Mouse (Mus musculus): ENCODE measurements around the gene Esrra. TPM values are rescaled to one million over a fixed set of nuclear protein-coding genes. Genes with fewer than 3 reads are reported as not detected.

Esrra gene
- polyA plus RNA-seq (2017; shearing (Covaris generic)), result 18.2 TPM

GRCm38 (mm10) chr19:6921647-6922567 lies at the start of gene Esrra:
TSS of gene Esrra (minus strand) at chr19:6921813.

GRCm38 (mm10) chr19:6942249-6942691 lies 20.7 kb upstream of the Esrra start, which contains the start of gene Gpr137:
TSS of gene Gpr137 (minus strand) at chr19:6942480.

GRCm38 (mm10) chr19:6941372-6942248 lies 20.0 kb upstream of the Esrra start, which contains the start of gene Bad:
TSS of gene Bad (plus strand) at chr19:6941861.

GRCm38 (mm10) chr19:6934195-6934977 lies 12.8 kb upstream of the Esrra start, which contains the start of gene Kcnk4:
TSS of gene Kcnk4 (minus strand) at chr19:6934515.

DNA sequence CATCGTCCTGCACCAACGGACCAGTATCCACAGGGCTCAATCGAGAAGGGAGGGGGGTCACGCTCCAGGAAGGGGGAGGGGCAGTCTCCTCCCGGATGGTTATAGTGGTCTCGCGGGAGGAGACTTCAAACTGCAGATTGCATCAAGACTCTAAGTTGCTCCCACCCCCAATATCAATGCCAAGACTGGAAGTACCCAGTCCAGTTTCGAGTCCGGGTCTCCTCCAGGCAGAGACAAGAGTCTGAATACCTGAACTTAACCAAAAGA lies 3.6 kb upstream of the Esrra start, which contains the start of gene Catsperz:
TSS of gene Catsperz (minus strand) at position 74 of the 267 bp plus-strand sequence.

DNA sequence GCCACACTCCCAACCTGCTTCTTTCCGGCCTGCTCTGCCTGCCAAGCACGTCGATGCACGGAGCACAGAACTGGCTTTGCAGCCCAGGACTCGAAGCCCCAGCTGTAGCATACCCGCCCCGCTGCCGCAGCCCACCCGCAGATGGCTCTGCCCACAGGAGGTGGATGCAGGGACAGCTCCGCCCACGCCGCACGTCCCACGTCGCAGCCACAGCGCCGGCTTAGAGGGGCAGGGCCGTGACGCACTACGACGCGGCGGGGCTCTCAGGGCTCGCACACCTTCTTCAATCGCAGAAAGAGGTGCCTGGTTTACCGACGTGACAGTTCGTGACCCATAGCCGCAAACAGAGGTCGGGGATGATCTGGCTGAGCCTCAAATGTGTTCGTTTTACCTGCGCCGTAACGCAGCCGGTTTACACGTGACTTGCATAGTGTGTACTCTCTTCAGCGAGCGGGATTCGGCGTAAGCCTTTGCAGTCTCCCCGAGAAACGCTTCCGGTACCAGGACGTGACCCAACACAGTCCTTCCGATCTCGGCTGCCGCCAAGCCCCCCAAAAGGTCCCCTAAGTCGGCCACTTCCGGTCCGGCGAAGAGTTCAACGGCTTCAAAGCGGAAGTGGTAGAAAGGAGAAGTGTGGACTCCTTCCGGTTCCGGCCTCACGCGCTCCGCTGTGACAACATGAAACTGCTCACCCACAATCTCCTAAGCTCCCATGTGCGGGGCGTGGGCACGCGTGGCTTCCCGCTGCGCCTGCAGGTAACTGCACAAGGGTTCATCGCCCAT lies 11.9 kb downstream of the Esrra start, which contains the start of the genes Trmt112 and Prdx5:
TSS of gene Trmt112 (plus strand) at position 192 of the 783 bp plus-strand sequence.
TSS of gene Prdx5 (minus strand) at position 600 of the 783 bp plus-strand sequence.

Other genes starting within 250 kb of the Esrra start
- gene Rps6ka4, start 81.2 kb downstream of the Esrra start, polyA plus RNA-seq (2017; shearing (Covaris generic)), result 36.4 TPM
- gene Ccdc88b, start 63.6 kb downstream of the Esrra start, polyA plus RNA-seq (2017; shearing (Covaris generic)), result 43.5 TPM
- gene Trmt112, start 12.1 kb downstream of the Esrra start, polyA plus RNA-seq (2017; shearing (Covaris generic)), result 142 TPM
- gene Prdx5, start 11.7 kb downstream of the Esrra start, polyA plus RNA-seq (2017; shearing (Covaris generic)), result 133 TPM
- not detected for gene Catsperz, start 3.6 kb upstream of the Esrra start, polyA plus RNA-seq (2017; shearing (Covaris generic))
- not detected for gene Kcnk4, start 12.7 kb upstream of the Esrra start, polyA plus RNA-seq (2017; shearing (Covaris generic))
- 13.8 TPM for gene Bad, start 20.0 kb upstream of the Esrra start, polyA plus RNA-seq (2017; shearing (Covaris generic))
- 7.7 TPM for gene Gpr137, start 20.7 kb upstream of the Esrra start, polyA plus RNA-seq (2017; shearing (Covaris generic))
- 107 TPM for gene Ppp1r14b, start 53.2 kb upstream of the Esrra start, polyA plus RNA-seq (2017; shearing (Covaris generic))
- gene Plcb3, start 54.7 kb upstream of the Esrra start, polyA plus RNA-seq (2017; shearing (Covaris generic)), result 12.8 TPM
- gene Fkbp2, start 58.7 kb upstream of the Esrra start, polyA plus RNA-seq (2017; shearing (Covaris generic)), result 21.5 TPM
- 8.6 TPM for gene Vegfb, start 65.8 kb upstream of the Esrra start, polyA plus RNA-seq (2017; shearing (Covaris generic))
- 43.3 TPM for gene Dnajc4, start 70.8 kb upstream of the Esrra start, polyA plus RNA-seq (2017; shearing (Covaris generic))
- 8.8 TPM for gene Nudt22, start 74.3 kb upstream of the Esrra start, polyA plus RNA-seq (2017; shearing (Covaris generic))
- gene Trpt1, start 74.3 kb upstream of the Esrra start, polyA plus RNA-seq (2017; shearing (Covaris generic)), result 9.1 TPM
- gene Fermt3, start 97.7 kb upstream of the Esrra start, polyA plus RNA-seq (2017; shearing (Covaris generic)), result 211 TPM
- gene Stip1, start 118.2 kb upstream of the Esrra start, polyA plus RNA-seq (2017; shearing (Covaris generic)), result 197 TPM
- 20.5 TPM for gene Macrod1, start 135.0 kb upstream of the Esrra start, polyA plus RNA-seq (2017; shearing (Covaris generic))
- gene Flrt1, start 183.9 kb upstream of the Esrra start, polyA plus RNA-seq (2017; shearing (Covaris generic)), result not detected